In genomic region chr10:86492089-86492907, GRCm38 (mm10) we compare ENCODE assay signal across 8 mouse cellular contexts. TPM values are rescaled to one million over a fixed set of nuclear protein-coding genes. Genes with fewer than 3 reads are reported as not detected.
DNase-seq lines count a peak whose midpoint lies in the region; ATAC-seq lines count a peak whose summit lies in the region.

No protein-coding gene starts in this region.

- no peak for DNase-seq in lung, postnatal 4 days
- DNase-seq in forebrain, embryonic 14.5 days (ENCODE audit: low spot score) = peak; percentile 94
- no peak for DNase-seq in limb, embryonic 10.5 days (ENCODE audit: low spot score)
- DNase-seq in right cerebral cortex, postnatal 36 days (ENCODE audit: low spot score in 2 of 2) = peak; percentile 47 to 52
- DNase-seq in adrenal gland, adult 8-10 months = no peak
- no peak for DNase-seq in liver, embryonic 11.5 days (ENCODE audit: low spot score)

- H3K4me2 ChIP-seq in lung, embryonic 15.5 days = no peak overlapping the region
- peak overlapping the region; percentile 49 for H3K4me2 ChIP-seq in forebrain, embryonic 14.5 days (ENCODE audit: low read length)
- H3K4me2 ChIP-seq in liver, embryonic 11.5 days = no peak overlapping the region
- no peak overlapping the region for H3K4me2 ChIP-seq in heart, embryonic 12.5 days

- H3K27me3 ChIP-seq in lung, embryonic 15.5 days = no peaks in the 10 kb centered on the region
- no peaks in the 10 kb centered on the region for H3K27me3 ChIP-seq in forebrain, embryonic 14.5 days (replicated peaks; ENCODE audit: control insufficient read depth, insufficient read depth, low read length)
- 0 out of 2 replicates have a peak, but pooled peaks cover 1% of the 10 kb centered on the region for H3K27me3 ChIP-seq in limb, embryonic 10.5 days (ENCODE audit: low read depth, poor library complexity, severe bottlenecking)
- no peaks in the 10 kb centered on the region for H3K27me3 ChIP-seq in liver, embryonic 11.5 days (replicated peaks; ENCODE audit: control insufficient read depth, insufficient read depth, low read length)
- peaks cover 9% of the 10 kb centered on the region; the same call in 1 of the 2 replicates for H3K27me3 ChIP-seq in heart, embryonic 12.5 days (replicated peaks)

- WGBS in lung, embryonic 15.5 days = 36% methylated on average over 2 of the region's 2 CpGs
- 44% methylated on average over 2 of the region's 2 CpGs for WGBS in forebrain, embryonic 14.5 days
- 39% methylated on average over 2 of the region's 2 CpGs for WGBS in limb, embryonic 10.5 days
- WGBS in liver, embryonic 11.5 days = 44% methylated on average over 2 of the region's 2 CpGs
- WGBS in heart, embryonic 12.5 days = 40% methylated on average over 2 of the region's 2 CpGs

- peaks cover under 1% of the 10 kb centered on the region; the same call in 1 of the 2 replicates for H3K4me1 ChIP-seq in lung, embryonic 15.5 days
- H3K4me1 ChIP-seq in forebrain, embryonic 14.5 days (ENCODE audit: control insufficient read depth, insufficient read depth, low read length) = no peaks in the 10 kb centered on the region; the same call in 1 of the 2 replicates
- peaks cover 7% of the 10 kb centered on the region for H3K4me1 ChIP-seq in limb, embryonic 10.5 days
- no peaks in the 10 kb centered on the region for H3K4me1 ChIP-seq in liver, embryonic 11.5 days (replicated peaks; ENCODE audit: control insufficient read depth, insufficient read depth, low read length)
- peaks cover under 1% of the 10 kb centered on the region for H3K4me1 ChIP-seq in heart, embryonic 12.5 days (replicated peaks)

- no peak overlapping the region for H3K9ac ChIP-seq in lung, embryonic 15.5 days
- peak overlapping the region; percentile 62; the same call in 1 of the 2 replicates for H3K9ac ChIP-seq in forebrain, embryonic 14.5 days (ENCODE audit: low read length)
- no peak overlapping the region for H3K9ac ChIP-seq in liver, embryonic 11.5 days (ENCODE audit: low read depth, low read length)
- H3K9ac ChIP-seq in heart, embryonic 12.5 days = no peak overlapping the region

- no peaks in the 10 kb centered on the region for H3K36me3 ChIP-seq in lung, embryonic 15.5 days
- no peaks in the 10 kb centered on the region for H3K36me3 ChIP-seq in forebrain, embryonic 14.5 days (ENCODE audit: control insufficient read depth, insufficient read depth, low read length)
- no peaks in the 10 kb centered on the region for H3K36me3 ChIP-seq in limb, embryonic 10.5 days
- no peaks in the 10 kb centered on the region for H3K36me3 ChIP-seq in liver, embryonic 11.5 days (ENCODE audit: control insufficient read depth, insufficient read depth, low read length)
- H3K36me3 ChIP-seq in heart, embryonic 12.5 days = no peaks in the 10 kb centered on the region

- H3K27ac ChIP-seq in lung, embryonic 15.5 days = no peak overlapping the region
- peak overlapping the region; percentile 76 for H3K27ac ChIP-seq in forebrain, embryonic 14.5 days (ENCODE audit: low read depth, low read length)
- H3K27ac ChIP-seq in limb, embryonic 10.5 days = peak overlapping the region; percentile 75
- H3K27ac ChIP-seq in liver, embryonic 11.5 days (ENCODE audit: low read depth, low read length) = no peak overlapping the region
- H3K27ac ChIP-seq in heart, embryonic 12.5 days (ENCODE audit: poor library complexity, severe bottlenecking) = no peak overlapping the region

- H3K4me3 ChIP-seq in lung, embryonic 15.5 days = no peak overlapping the region
- peak overlapping the region; percentile 26 for H3K4me3 ChIP-seq in forebrain, embryonic 14.5 days (ENCODE audit: low read depth, low read length)
- H3K4me3 ChIP-seq in limb, embryonic 10.5 days = peak overlapping the region; percentile 30
- no peak overlapping the region for H3K4me3 ChIP-seq in liver, embryonic 11.5 days (ENCODE audit: low read depth, low read length)
- H3K4me3 ChIP-seq in heart, embryonic 12.5 days = no peak overlapping the region

- ATAC-seq in lung, embryonic 15.5 days (ENCODE audit: borderline replicate concordance, extremely low read depth, low FRiP score, low TSS enrichment) = peak; percentile 23; the same call in 1 of the 2 replicates
- ATAC-seq in forebrain, embryonic 14.5 days = peak; percentile 94
- ATAC-seq in liver, embryonic 11.5 days (replicated peaks; ENCODE audit: low FRiP score) = no peak
- no peak for ATAC-seq in heart, embryonic 12.5 days (ENCODE audit: insufficient number of reproducible peaks, low FRiP score)

- H3K9me3 ChIP-seq in lung, embryonic 15.5 days = no peaks in the 10 kb centered on the region
- H3K9me3 ChIP-seq in forebrain, embryonic 14.5 days (replicated peaks; ENCODE audit: control insufficient read depth, low read length) = no peaks in the 10 kb centered on the region
- H3K9me3 ChIP-seq in limb, embryonic 10.5 days (replicated peaks) = no peaks in the 10 kb centered on the region
- no peaks in the 10 kb centered on the region for H3K9me3 ChIP-seq in liver, embryonic 11.5 days (ENCODE audit: control insufficient read depth, low read length)
- H3K9me3 ChIP-seq in heart, embryonic 12.5 days (replicated peaks) = no peaks in the 10 kb centered on the region

RNA-seq across cellular contexts. Expression of gene Syn3, which starts 6.4 kb away (rescaled TPM):
- polyA plus RNA-seq in lung, embryonic 15.5 days (2015; fragmentation: Nextera tagmentation; extraction: Ambion mirVana) = 2.1 and 2.6 TPM in 2 replicates
- polyA plus RNA-seq in forebrain, embryonic 14.5 days (2014; fragmentation: Nextera tagmentation; extraction: Ambion mirVana) = 8.5 and 14.9 TPM in 2 replicates
- polyA plus RNA-seq in limb, embryonic 10.5 days (2016; fragmentation: Nextera tagmentation; extraction: Ambion mirVana) = 2.1 and 3.6 TPM in 2 replicates
- 1 to 10 TPM; 3.7 to 5.7 (median 4.2) TPM for total RNA-seq in adrenal gland, adult 8-10 months (2022)
- polyA plus RNA-seq in liver, embryonic 11.5 days (2014; fragmentation: Nextera tagmentation; extraction: Ambion mirVana) = 0.58 and 0.66 TPM in 2 replicates
- 1.5 TPM in 2 replicates for polyA plus RNA-seq in heart, embryonic 12.5 days (2016; fragmentation: Nextera tagmentation; extraction: Ambion mirVana)

Comparison
In these comparisons a context has a peak if more than half of its experiments do, and no peak if none do; other contexts are left out.
1. ATAC-seq: peak in lung, embryonic 15.5 days (single experiment) and forebrain, embryonic 14.5 days (single experiment); none in liver, embryonic 11.5 days (single experiment) and heart, embryonic 12.5 days (single experiment).
2. H3K27ac ChIP-seq: peak in forebrain, embryonic 14.5 days (single experiment) and limb, embryonic 10.5 days (single experiment); none in lung, embryonic 15.5 days (single experiment), liver, embryonic 11.5 days (single experiment) and heart, embryonic 12.5 days (single experiment).
3. H3K4me3 ChIP-seq: peak in forebrain, embryonic 14.5 days (single experiment) and limb, embryonic 10.5 days (single experiment); none in lung, embryonic 15.5 days (single experiment), liver, embryonic 11.5 days (single experiment) and heart, embryonic 12.5 days (single experiment).
4. DNase-seq: peak in forebrain, embryonic 14.5 days (single experiment) and right cerebral cortex, postnatal 36 days (2 of 2); none in lung, postnatal 4 days (0 of 2), limb, embryonic 10.5 days (single experiment), adrenal gland, adult 8-10 months (single experiment) and liver, embryonic 11.5 days (single experiment).